Mouse (Mus musculus): ENCODE measurements around the gene Myzap. TPM values are rescaled to one million over a fixed set of nuclear protein-coding genes. Genes with fewer than 3 reads are reported as not detected.

The Myzap gene
- total RNA-seq, 1 experiment from 2014 or later = 6.6 TPM

Other genes starting within 250 kb of the Myzap start
- gene Polr2m, start 106.4 kb downstream of the Myzap start, total RNA-seq (2017) = 67.9 and 74.5 TPM in 2 replicates
- 2.1 and 2.9 TPM in 2 replicates for gene Cgnl1, start 179.2 kb upstream of the Myzap start, total RNA-seq (2017)

All from neutrophil, adult 5-6 weeks (primary cell).